Mouse (Mus musculus): ENCODE results near the gene Cutc. TPM values are rescaled to one million over a fixed set of nuclear protein-coding genes. Genes with fewer than 3 reads are reported as not detected.

The Cutc gene
- polyA plus RNA-seq (2017; shearing (Covaris generic)) = 10.3 TPM

GRCm38 (mm10) chr19:43752489-43753225 is at the start of gene Cutc, which contains the start of gene Cox15:
Gene Cutc, plus strand, starts transcription at chr19:43752996.
Gene Cox15, minus strand, starts transcription at chr19:43753000.

GRCm38 (mm10) chr19:43781980-43782379 is 29.2 kb downstream of the Cutc start, which contains the start of gene Abcc2:
Gene Abcc2, plus strand, starts transcription at chr19:43782192.

Other genes with a start within 250 kb of the Cutc start
- 204 TPM for gene Got1, start 228.4 kb upstream of the Cutc start, polyA plus RNA-seq (2017; shearing (Covaris generic))
- not detected for gene Nkx2-3, start 140.7 kb upstream of the Cutc start, polyA plus RNA-seq (2017; shearing (Covaris generic))
- gene Slc25a28, start 78.1 kb upstream of the Cutc start, polyA plus RNA-seq (2017; shearing (Covaris generic)) = 49.4 TPM
- 2.0 TPM for gene Entpd7, start 63.3 kb upstream of the Cutc start, polyA plus RNA-seq (2017; shearing (Covaris generic))
- gene Cox15, start within 50 bp of the Cutc start, polyA plus RNA-seq (2017; shearing (Covaris generic)) = 14.5 TPM
- not detected for gene Abcc2, start 29.2 kb downstream of the Cutc start, polyA plus RNA-seq (2017; shearing (Covaris generic))
- gene Dnmbp, start 187.2 kb downstream of the Cutc start, polyA plus RNA-seq (2017; shearing (Covaris generic)) = 7.4 TPM
- gene Cpn1, start 233.6 kb downstream of the Cutc start, polyA plus RNA-seq (2017; shearing (Covaris generic)) = not detected

All from naive thymus-derived CD4-positive, alpha-beta T cell, adult 5 months (primary cell).